Mouse (Mus musculus): ENCODE measurements around the gene Slc25a10.

DNA sequence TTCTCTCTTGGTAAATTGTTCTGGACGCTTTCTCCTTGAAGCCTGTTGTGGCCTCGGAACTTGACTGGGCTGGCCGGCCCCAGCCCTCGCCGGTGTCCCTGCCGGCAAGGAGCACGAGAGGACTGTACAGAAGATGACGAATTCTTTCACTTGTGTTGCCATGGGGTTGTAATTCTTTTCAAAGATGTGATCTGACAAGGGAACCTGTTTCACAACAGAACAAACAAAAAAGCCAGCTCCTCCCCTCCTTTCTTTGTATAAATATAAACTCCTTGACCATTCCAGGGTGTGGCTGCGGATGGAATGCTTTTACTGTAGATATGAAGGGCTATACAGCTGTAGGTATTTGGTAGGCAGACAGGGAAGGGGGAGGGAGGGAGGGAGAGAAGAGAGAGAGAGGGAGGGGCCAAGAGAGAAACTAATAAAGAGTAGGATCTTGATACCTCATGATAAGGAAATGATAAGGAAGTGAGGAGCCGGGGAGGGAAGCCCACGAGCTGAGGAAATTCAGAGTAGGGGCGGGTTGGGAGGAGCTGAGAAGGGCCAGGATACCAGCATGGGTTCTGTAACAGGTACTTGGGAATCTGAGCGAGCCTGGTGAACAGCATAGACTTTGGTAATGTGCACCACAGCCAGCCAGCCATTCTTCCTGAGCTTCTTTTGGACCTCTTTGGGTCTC lies 16.1 kb downstream of the Slc25a10 start:
- TF ChIP-seq CTCF (IDR thresholded peaks at IDR 0.05; ENCODE audit: insufficient read depth, low read depth, low read length) (no peak), POLR2A (IDR thresholded peaks at IDR 0.05; ENCODE audit: insufficient read depth, low read depth, low read length) (no peak)
